Mouse (Mus musculus): ENCODE data around the gene Polr1e.
"Not testable (repeated sequence)": the region's sequence is repeated elsewhere in the genome, so short reads cannot be mapped to it uniquely, and the experiment has no call there.

The Polr1e gene

DNA sequence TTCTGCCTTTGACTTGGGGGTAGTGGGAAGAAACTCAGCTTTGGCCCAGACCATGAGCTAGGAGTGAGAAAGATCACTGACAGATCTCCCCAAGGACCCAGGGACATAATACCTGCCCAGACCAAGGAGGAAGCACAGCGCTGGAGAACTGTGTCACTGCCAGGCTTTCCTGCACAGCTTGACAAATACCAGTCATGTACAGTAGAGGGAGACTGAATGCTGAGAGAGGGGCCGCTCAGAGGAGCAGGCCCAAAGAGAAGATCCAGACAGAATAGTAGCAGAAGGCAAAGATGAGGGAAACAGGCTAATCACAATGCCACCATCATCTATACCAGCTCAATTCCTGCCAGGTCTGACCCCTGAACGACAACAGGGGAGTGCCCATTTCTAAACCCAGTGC is 36.5 kb downstream of the Polr1e start:
- no peak for DNase-seq (ENCODE audit: low read depth, low spot score)

DNA sequence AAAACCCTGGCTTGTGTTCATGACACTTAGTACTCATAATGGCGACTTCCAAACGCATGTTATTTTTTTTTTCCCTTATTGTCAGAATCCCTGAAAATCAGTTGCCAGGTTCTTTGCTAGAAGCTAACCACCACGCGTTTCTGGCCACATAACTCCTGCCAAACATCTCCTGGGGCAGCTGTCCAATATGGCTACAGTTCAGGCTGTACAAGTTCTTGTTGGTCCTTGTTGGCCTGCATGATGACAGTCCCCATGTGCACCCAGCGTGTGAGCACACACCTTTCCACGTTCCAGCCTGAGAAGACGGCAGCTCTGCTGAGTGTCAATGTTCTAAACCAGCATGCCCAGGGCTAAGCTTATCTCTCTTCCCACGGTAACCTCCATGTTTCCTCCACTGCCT is 37.1 kb downstream of the Polr1e start:
- DNase-seq (ENCODE audit: low read depth, low spot score) = no peak

DNA sequence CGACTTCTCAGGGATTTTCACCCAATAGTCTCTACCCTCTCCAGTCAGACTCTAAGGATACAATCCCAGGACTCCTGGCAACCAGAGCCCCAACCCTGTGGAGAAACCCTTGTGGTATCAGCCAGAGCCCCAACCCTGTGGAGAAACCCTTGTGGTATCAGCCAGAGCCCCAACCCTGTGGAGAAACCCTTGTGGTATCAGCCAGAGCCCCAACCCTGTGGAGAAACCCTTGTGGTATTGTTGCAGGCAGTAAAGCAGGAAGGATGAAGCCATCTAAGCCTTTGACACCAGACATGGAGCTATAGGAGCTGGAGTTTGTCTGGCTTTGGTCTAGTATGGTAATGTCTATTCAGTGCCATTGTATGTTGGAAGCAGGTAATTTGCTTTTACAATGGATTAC is 45.5 kb downstream of the Polr1e start:
- not testable (repeated sequence) for DNase-seq (ENCODE audit: low read depth, low spot score)

DNA sequence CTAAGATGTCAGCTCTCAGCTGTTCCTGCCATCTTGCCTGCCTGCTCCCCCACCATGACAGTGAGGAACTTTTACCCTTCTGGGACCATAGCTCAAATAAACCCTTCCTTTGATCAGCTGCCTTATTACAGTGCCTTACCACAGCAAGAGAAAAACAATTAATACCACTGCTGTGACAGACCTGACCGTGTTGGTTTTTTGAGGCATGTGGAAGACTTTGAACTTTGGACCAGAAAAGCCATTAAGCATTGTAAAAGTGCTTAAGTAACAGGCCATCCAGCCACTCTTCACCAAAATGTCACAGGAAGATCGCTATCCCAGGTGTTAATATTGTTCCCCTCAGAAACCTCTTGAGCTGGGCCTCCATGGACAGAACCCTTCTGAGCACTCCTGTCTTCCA is 46.2 kb downstream of the Polr1e start:
- no peak for DNase-seq (ENCODE audit: low read depth, low spot score)

DNA sequence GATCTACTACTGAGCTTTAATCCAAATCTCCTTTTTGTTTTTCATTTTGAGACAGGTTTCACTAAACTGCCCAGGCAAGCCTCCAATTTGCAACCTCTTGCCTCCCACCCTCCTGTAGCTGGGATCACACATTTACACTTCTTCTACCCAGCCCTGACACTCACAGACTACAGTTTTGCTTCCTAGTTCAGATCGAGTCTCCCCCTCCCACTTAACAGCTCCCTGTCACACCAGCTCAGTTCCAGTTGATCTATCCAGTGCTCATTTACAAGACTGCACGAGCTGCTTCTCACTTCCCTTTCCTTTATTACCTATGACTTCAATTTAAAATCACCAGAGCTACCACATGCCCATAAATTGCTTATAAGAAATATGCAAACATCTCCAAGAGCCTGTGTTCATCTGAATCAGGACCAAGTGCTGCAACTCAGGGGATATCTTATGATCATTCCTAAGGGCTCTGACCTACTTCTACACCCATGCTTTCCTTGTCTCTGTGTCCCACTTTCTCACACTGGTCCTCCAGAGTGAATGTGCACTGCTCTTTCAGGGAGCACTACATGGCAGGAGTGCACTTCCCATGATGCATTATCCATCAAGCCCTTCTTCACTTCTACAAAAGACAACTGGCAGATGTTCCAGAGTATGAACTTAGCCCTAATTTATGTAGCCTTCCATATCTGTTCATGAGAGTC is 47.8 kb downstream of the Polr1e start:
- no peak for DNase-seq (ENCODE audit: low read depth, low spot score)

DNA sequence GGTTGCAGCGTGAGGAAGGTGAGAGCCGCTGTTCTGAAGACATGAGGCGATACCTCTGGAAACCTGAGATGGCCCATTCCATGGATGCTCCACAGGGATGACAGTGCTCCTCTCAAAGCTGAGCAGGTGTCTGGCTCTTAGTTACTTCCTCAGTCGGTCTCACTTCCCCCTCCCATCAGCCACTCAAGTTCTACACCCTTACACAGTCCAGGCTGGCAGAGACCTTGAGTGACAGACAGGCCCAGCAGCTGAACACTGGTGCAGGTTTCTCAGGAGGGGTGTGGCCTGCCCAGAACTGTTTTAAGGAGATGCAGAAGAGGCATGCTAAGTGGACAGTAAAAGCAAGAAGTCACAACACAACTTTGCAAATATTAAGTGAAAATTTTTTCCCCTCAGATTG is 49.4 kb downstream of the Polr1e start:
- no peak for DNase-seq (ENCODE audit: low read depth, low spot score)

DNA sequence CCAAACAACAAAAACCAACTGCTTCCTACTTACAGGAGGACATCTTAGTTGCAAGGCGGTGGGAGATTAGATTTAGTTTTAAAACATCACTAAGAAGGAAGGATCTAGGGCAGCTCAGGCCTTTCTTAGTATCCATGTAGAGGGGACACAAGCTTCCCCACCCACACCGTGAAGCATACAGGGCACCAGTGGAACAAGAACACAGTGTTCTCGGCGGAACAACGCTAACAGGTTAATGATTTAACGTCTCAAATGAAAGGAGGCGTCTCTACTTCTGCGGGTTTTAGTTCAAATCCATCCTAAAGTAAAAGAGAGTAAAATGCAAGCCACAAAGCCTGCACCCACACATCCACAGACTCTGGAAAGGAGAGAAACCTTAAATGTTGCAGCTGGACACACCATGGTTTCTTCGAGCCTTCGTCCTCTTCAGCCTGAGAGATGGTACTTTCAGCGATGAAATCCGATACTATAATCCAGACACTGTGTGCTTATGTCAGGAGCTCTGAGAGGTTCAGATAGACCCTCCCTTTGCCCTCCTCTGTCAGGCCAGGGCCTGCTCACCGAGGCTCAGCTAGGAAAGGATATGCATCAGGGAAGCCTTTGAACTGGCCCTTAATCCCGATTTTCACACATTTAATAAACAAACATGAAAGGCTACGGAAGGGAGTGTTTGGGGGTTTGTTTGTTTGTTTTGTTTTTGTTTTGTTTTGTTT is 54.0 kb downstream of the Polr1e start:
- no peak for DNase-seq (ENCODE audit: low read depth, low spot score)

DNA sequence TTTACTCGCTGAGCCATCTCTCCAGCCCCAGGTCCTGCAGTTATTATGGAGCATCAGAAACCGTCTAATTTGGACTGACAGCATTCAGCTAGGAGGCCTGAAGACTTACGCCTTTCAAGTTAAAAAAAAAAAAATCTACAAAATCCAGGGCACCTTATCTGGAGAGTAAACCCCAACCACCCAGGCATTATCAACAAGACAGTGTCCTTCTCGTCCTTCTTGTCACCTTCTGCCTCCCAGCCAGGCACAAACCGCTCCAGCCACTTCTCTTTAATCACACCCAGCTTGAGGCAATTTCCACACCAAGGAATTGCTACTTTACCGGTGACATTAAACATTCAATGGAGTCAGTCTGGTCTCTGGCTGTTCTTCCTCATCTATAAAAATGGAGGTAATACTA is 55.2 kb downstream of the Polr1e start:
- no peak for DNase-seq (ENCODE audit: low read depth, low spot score)

DNA sequence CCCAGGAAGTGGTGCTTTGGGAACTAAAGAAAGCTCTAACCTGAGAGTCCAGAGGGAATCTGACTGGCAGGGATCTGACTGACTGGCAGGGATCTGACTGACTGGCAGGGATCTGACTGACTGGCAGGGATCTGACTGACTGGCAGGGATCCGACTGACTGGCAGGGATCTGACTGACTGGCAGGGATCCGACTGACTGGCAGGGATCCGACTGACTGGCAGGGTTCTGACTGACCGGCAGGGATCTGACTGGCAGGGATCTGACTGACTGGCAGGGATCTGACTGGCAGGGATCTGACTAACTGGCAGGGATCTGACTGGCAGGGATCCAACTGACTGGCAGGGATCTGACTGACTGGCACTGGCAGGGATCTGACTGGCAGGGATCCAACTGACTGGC is 62.7 kb downstream of the Polr1e start:
- not testable (repeated sequence) for DNase-seq (ENCODE audit: low read depth, low spot score)

DNA sequence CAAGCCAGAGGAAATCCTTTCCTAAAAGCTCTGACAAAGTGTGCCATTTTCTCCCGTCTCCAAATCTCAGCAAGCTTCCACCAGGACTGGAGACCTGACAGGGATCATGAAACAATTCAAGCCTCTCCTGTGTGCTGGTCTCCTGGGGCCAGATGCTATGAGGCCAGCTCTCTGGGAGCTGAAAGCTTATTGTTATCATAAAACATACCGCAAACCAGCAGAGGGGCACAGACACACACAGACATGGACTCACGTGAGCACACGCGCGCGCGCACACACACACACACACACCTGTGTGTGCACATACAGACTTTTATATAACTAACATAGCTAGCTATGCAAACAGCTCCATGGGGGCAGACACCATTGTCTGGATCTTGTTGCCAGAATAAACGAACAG is 64.6 kb downstream of the Polr1e start:
- DNase-seq (ENCODE audit: low read depth, low spot score) = no peak

DNA sequence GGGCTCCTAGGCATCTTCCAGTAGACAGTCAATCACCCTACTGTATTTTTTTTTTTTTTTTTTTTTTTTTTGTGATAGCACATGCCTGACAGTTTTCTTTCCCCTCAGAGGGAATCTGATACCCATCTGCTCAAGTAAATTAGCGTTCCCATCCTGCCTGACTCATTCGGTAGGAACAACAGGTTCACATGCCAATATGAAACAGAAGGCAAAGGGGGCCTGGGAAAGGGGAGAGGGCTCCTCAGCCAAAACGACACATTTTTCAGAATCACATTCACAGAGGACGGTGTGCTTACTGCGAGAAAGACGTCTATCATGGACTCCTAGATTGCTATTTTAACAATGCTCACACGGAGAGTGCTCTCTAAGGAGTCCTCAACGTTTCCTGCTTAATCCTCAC is 65.1 kb downstream of the Polr1e start:
- DNase-seq (ENCODE audit: low read depth, low spot score) = no peak

DNA sequence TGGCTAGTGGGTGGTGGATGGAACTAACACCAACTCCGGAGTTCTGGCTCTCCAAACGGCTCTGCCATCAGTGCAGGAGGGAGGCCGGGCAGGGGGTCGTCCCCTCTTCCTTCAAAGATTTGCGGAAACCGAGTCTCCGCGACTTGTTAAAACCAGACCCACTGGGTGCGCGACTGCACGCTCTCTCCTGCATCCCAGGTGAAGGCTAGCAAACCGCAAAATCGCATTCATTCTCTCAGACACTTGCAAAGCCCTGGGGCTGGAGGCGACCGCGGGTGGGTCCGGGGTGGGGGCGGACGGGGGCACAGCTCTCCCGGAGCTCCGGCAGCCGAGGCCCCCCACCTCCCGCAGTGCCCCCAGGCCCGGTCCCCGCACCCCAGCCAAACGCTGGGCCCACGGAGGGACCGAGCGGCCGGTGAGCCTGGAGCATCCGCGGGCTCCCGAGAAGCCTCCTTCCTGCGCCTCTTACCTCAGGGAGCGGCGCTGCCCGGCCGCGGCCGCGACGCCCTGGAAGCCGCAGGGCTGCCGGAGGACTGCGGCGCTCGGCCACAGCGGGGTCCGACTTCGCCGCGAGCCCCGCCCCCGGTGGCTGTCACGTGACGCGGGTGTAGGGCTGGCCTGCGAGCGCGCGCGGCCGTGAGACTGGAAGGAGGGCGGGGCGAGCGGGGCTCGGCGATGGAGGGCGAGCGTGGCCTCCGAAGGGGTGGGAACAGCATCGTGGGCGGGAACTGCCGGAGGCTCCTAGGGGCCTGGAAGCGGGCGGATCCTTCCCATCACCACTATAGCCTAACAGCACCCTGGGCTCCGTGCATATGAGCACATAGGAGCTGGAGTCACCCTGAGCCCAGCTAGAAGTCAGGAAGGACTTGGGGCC is 65.9 kb downstream of the Polr1e start, which contains the start of gene Fbxo10:
Gene Fbxo10 (minus strand): TSS at position 584 of the 874 bp plus-strand sequence.
- DNase-seq (ENCODE audit: low read depth, low spot score) = peak; percentile 87

DNA sequence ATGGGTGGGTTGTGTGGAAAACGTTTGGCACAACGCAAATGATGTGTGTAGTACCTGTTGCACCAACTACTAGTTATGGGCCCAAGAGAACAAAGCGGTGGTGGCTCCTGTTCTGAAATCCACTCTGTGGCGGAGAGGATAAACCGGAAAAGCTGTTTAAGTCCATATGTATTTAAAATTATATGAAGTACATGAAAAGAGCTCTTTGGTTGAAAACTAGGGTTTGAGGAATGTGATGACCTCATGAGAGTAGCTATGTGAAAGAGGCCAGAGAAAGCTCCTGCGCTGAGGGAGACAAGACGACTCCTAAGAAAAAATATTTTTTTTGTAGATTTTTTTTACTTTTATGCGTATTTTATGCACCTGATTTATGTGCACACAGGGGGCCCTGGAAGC is 66.5 kb downstream of the Polr1e start:
- no peak for DNase-seq (ENCODE audit: low read depth, low spot score)
